Mouse (Mus musculus) kidney, postnatal 14 days (tissue): ENCODE measurements around the gene Slc27a1.

Experiments
- DNase-seq: peaks from one replicate; pipeline ENCODE4 v3.0.0; 2022; ENCODE audit warnings: mixed read lengths

Gene Slc27a1

GRCm38 (mm10) chr8:71588762-71589161 is 20.1 kb downstream of the Slc27a1 start:
- no peak for DNase-seq

GRCm38 (mm10) chr8:71591017-71591416 is 22.3 kb downstream of the Slc27a1 start:
- no peak for DNase-seq

- DNase-seq, result peak; percentile 98
Measured at GRCm38 (mm10) chr8:71591471-71592373, 23.0 kb downstream of the Slc27a1 start, which contains the start of gene Pgls. TSS of gene Pgls (plus strand) at chr8:71592176.

GRCm38 (mm10) chr8:71592374-71593170 is 23.9 kb downstream of the Slc27a1 start:
- peak; percentile 90 for DNase-seq

GRCm38 (mm10) chr8:71593556-71594323 is 25.1 kb downstream of the Slc27a1 start:
- DNase-seq, result no peak

- DNase-seq, result no peak
Measured at GRCm38 (mm10) chr8:71594324-71594722, 25.6 kb downstream of the Slc27a1 start.

GRCm38 (mm10) chr8:71595862-71596261 is 27.2 kb downstream of the Slc27a1 start:
- peak; percentile 92 for DNase-seq

GRCm38 (mm10) chr8:71596384-71596783 is 27.7 kb downstream of the Slc27a1 start:
- no peak for DNase-seq

- no peak for DNase-seq
Measured at GRCm38 (mm10) chr8:71596798-71597197, 28.1 kb downstream of the Slc27a1 start.

- no peak for DNase-seq
Measured at GRCm38 (mm10) chr8:71597451-71597850, 28.8 kb downstream of the Slc27a1 start, which contains the start of gene Fam129c. TSS of gene Fam129c (plus strand) at chr8:71597648.

GRCm38 (mm10) chr8:71598375-71598774 is 29.7 kb downstream of the Slc27a1 start:
- DNase-seq, result no peak

- no peak for DNase-seq
Measured at GRCm38 (mm10) chr8:71598841-71599240, 30.2 kb downstream of the Slc27a1 start.

- DNase-seq, result no peak
Measured at GRCm38 (mm10) chr8:71601939-71602665, 33.4 kb downstream of the Slc27a1 start.

GRCm38 (mm10) chr8:71602666-71603334 is 34.1 kb downstream of the Slc27a1 start:
- peak; percentile 92 for DNase-seq

- no peak for DNase-seq
Measured at GRCm38 (mm10) chr8:71604021-71604420, 35.3 kb downstream of the Slc27a1 start.

- peak; percentile 98 for DNase-seq
Measured at GRCm38 (mm10) chr8:71610822-71611651, 42.4 kb downstream of the Slc27a1 start, which contains the start of gene Colgalt1. TSS of gene Colgalt1 (plus strand) at chr8:71610998.

GRCm38 (mm10) chr8:71612141-71612540 is 43.5 kb downstream of the Slc27a1 start:
- DNase-seq, result no peak

- DNase-seq, result no peak
Measured at GRCm38 (mm10) chr8:71613418-71613817, 44.7 kb downstream of the Slc27a1 start.

GRCm38 (mm10) chr8:71619786-71620185 is 51.1 kb downstream of the Slc27a1 start:
- no peak for DNase-seq

- no peak for DNase-seq
Measured at GRCm38 (mm10) chr8:71625088-71625487, 56.4 kb downstream of the Slc27a1 start.
